Comparison of ENCODE assay signal across 32 mouse cellular contexts in the genomic region with DNA sequence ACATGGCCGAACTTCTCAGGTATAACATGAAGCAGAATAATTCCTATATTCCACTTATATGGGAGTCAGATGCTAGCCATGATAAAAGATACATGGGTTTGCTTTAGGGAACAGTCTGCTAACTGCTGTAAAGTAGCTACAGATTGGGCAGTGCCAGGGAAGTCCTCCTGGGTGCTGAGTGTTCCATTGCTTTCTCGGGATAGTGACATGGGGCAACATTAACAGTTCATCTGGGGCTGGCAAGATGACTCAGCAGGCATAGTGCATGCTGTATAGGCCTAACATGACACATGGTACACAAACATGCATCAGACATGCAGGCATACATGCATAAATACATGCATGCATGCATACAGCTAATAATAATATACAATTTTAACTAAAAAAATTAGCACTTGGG.
"Had no signal": no experiment of that assay in that cellular context is flagged by ENCODE, and none has a peak within 500 bp of the region (broad histone marks: within the 10 kb centered on the region; RNA-seq: fewer than 3 reads in every experiment).

No protein-coding gene starts in this region.

- H3K27ac ChIP-seq: heart, embryonic 15.5 days; hindbrain, embryonic 10.5 days; hindbrain, embryonic 12.5 days; hindbrain, embryonic 13.5 days; hindbrain, embryonic 14.5 days; hindbrain, embryonic 15.5 days; hindbrain, postnatal 0 days; intestine, embryonic 15.5 days; kidney, embryonic 15.5 days; kidney, postnatal 0 days; layer of hippocampus, adult 2 months; left cerebral cortex, adult 2 months had no signal

- H3K4me1 ChIP-seq: heart, embryonic 15.5 days; hindbrain, embryonic 10.5 days; hindbrain, embryonic 12.5 days; hindbrain, embryonic 13.5 days; hindbrain, embryonic 15.5 days; intestine, embryonic 15.5 days; kidney, embryonic 15.5 days had no signal

- H3K27me3 ChIP-seq: heart, embryonic 15.5 days; hindbrain, embryonic 12.5 days; hindbrain, embryonic 13.5 days; hindbrain, embryonic 15.5 days; intestine, embryonic 15.5 days; kidney, embryonic 15.5 days had no signal

- H3K4me3 ChIP-seq: heart, embryonic 15.5 days; hindbrain, embryonic 10.5 days; hindbrain, embryonic 12.5 days; hindbrain, embryonic 13.5 days; hindbrain, embryonic 15.5 days; intestine, embryonic 15.5 days; kidney, embryonic 15.5 days; layer of hippocampus, adult 2 months; left cerebral cortex, adult 2 months had no signal

- H3K9ac ChIP-seq: heart, embryonic 15.5 days; hindbrain, embryonic 12.5 days; hindbrain, embryonic 13.5 days; hindbrain, embryonic 14.5 days; hindbrain, embryonic 15.5 days; intestine, embryonic 15.5 days; kidney, embryonic 15.5 days had no signal

- H3K36me3 ChIP-seq: intestine, embryonic 15.5 days had no signal

- ATAC-seq: hindbrain, embryonic 16.5 days; hindbrain, postnatal 0 days; inflammation-experienced regulatory T-cells, adult 6 months; intestine, embryonic 15.5 days; intestine, embryonic 16.5 days; intestine, postnatal 0 days had no signal

- H3K4me2 ChIP-seq: heart, embryonic 15.5 days; hindbrain, embryonic 12.5 days; hindbrain, embryonic 13.5 days; hindbrain, embryonic 14.5 days; hindbrain, embryonic 15.5 days; intestine, embryonic 15.5 days; kidney, embryonic 15.5 days had no signal

- DNase-seq: heart, postnatal 10 days; heart, postnatal 14 days; heart, postnatal 36 days; heart, postnatal 4 days; kidney, adult 11 months; kidney, adult 18-20 months; kidney, adult 2 months; kidney, adult 8-10 months; kidney, adult 9 months; kidney, postnatal 10 days; kidney, postnatal 14 days; kidney, postnatal 25 days; kidney, postnatal 36 days; kidney, postnatal 4 days; layer of hippocampus, adult 9-11 months; layer of hippocampus, postnatal 36 days had no signal

- H3K9me3 ChIP-seq: heart, embryonic 15.5 days; hindbrain, embryonic 10.5 days; hindbrain, embryonic 12.5 days; hindbrain, embryonic 13.5 days; hindbrain, embryonic 15.5 days; intestine, embryonic 15.5 days; kidney, embryonic 15.5 days had no signal
